Mouse (Mus musculus) c-Kit-positive CD71-positive TER-119-negative erythroid progenitor cells, embryonic 14.5 days (primary cell): ENCODE data around the gene Cabp7.

Source experiments
- DNase-seq: peaks from one replicate; pipeline ENCODE4 v3.0.0-alpha.2; 2013; ENCODE audit warnings: low read depth

Cabp7 gene

GRCm38 (mm10) chr11:4704072-4704964, 42.3 kb downstream of the Cabp7 start, which contains the start of the genes Uqcr10 and Zmat5:
TSS of gene Uqcr10 (minus strand) at chr11:4704342.
TSS of gene Zmat5 (plus strand) at chr11:4704678.
- DNase-seq = peak; percentile 94

- peak; percentile 16 for DNase-seq
Measured at GRCm38 (mm10) chr11:4703688-4704071, 42.9 kb downstream of the Cabp7 start.

GRCm38 (mm10) chr11:4700726-4701125, 45.9 kb downstream of the Cabp7 start:
- DNase-seq = no peak

- no peak for DNase-seq
Measured at GRCm38 (mm10) chr11:4697043-4697983, 49.3 kb downstream of the Cabp7 start.

GRCm38 (mm10) chr11:4692162-4692561, 54.4 kb downstream of the Cabp7 start:
- no peak for DNase-seq

GRCm38 (mm10) chr11:4691213-4691612, 55.4 kb downstream of the Cabp7 start:
- no peak for DNase-seq

GRCm38 (mm10) chr11:4690353-4690752, 56.2 kb downstream of the Cabp7 start:
- DNase-seq = no peak

GRCm38 (mm10) chr11:4688632-4689380, 57.8 kb downstream of the Cabp7 start:
- no peak for DNase-seq

- no peak for DNase-seq
Measured at GRCm38 (mm10) chr11:4687874-4688273, 58.7 kb downstream of the Cabp7 start.

GRCm38 (mm10) chr11:4687027-4687426, 59.6 kb downstream of the Cabp7 start:
- no peak for DNase-seq
